Mouse (Mus musculus): ENCODE data around the gene Cnot10.

The Cnot10 gene

DNA sequence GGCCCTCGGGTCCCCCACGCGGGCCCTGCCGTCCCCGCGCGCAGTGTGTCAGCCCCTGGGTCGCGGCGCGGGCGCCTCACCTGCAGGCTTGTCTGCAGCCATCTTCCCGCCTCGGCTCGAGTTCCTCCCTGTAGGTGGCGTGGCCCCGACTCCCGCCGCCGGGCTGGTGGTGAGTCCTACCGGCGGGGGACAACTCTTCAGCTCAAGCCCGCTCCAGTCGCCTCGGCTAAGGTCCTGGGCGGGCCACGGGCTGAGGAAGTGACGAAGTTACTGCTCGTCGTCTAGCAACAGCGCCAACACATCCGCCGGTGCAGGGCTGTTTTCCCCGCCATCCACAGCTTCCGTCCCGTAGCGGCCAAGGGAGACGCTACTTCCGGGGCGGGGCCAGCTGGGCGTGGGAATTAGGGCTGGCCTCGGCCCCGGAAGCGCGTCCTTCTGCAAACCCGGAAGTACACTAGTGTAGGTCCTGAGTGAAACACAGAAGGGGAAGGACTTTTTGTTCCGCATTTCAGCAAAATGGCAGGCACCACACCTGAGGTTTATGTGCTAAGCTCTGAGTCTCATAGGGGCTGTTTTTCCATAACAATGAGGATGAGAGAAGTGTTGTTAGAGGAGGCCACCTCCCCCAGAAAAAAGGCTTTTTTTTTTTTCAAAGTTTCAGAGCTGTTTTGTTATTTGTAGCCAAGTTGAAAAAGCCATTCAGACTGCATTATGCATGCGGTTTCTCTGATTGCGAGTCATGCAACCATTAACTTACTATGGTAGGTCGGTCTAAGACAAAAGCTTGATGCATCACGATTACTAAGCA is at the start of gene Cnot10:
Gene Cnot10 (minus strand): TSS at position 346 of the 808 bp plus-strand sequence.
- DNase-seq = peak; percentile 97 to 98

DNA sequence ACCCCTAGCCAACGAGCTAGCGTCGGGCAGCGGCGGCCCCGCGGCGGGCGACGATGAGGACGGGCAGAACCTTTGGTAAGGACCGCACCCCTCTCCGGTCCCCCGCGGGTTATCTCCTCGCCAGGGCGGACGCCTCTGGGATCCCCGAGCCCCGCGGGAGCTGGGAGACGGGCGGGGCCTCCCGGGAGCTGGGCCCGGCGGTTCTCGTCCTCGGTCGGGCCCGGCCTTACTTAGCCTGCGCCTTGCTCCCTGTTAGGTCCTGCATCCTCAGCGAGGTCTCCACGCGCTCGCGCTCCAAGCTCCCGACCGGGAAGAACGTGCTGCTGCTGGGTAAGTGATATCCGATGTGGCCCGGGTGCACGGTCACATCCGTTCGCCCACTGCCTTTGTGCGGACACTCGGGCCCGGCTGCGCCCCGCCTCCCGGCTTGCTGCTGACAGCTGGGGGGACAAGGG is 49.0 kb upstream of the Cnot10 start:
- DNase-seq = no peak

DNA sequence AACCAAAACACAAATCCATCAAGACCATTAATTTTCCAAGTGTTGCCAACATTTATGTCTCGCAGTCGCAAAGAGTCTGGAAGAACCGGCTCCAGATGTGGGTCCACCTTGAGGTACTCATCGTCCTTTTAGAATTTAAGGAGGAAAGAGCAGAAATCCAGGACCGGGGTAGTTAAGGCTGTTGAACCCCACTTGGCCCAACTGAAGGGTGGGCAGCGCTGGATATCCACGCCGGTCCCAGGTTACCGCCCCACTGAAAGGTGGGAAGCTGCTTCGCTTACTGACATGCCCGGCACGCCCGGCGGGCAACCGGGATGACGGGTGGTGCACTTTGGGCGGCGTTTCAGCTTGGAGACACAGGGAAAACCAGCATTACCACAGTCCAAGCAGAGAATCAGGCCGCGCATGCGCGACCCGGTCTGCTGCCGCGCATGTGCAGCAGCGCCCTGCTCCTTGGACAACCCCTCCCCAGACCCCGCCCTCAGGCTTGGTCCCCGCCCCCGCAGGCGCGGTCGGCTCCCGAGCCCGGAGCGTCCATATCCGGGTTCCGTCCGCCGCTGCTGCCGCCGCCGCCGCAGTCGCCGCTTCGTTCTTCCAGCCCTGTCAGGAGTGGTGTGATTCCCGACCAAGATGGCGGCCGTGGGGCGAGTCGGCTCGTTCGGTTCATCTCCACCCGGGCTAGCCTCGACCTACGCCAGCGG is 48.4 kb upstream of the Cnot10 start, which contains the start of gene Dync1li1:
Gene Dync1li1 (plus strand): TSS at position 539 of the 701 bp plus-strand sequence.
- peak; percentile 99 for DNase-seq

DNA sequence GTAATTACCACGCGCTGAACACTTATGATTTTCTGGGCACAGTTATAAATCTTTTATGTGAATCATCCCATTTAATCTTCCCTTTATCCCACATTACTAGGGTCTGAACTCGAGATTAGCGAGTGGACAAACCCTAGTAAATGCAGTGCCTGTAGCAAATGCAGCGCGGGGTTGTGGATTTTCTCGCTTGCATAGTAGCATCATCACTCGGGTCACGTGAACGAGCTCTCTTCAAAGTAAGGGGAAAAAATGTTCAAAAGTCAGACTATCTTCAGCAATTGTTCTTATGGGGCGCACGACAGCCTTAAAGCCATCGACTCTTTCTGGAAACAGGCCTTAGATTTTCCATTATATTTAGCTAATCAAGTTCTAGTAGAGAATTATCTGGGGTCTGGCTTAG is 47.7 kb upstream of the Cnot10 start:
- no peak for DNase-seq

DNA sequence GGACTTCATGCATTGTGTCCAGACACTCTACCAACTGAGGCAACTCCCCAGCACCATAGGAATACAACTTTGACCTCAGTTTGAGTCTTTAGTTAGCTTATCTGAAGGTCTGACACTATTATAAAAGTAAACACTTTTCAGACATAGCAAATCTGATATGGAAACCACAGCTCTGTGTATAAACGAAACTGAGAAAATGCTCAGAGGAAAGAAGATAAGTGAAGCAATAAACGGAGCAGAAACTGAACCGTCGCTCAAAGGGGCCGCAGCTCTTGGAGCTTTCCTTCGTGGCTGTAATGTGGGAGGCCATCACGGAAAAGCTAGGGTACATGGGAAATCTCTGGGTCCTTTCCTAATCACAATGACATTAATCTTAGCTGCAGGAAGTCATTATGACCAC is 46.3 kb upstream of the Cnot10 start:
- no peak for DNase-seq

DNA sequence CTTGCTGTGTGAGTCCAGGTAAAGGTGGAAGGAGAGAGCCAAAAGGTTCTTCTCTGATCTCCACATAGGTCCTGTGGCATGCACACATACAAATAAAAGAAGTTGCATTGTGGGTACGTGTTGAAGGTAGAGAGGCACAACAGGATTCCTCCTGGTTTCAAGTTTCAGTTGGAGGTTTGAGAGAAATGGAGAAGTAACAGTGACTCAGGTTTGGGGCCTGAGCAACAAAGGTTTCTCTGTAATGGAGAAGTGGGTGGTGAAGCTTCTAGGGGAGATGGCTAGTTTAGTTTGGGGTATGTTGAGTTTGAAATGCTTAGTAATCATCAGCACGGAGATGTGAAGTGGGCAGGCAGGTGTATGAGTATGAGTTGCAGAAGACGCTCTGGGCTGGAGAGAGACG is 42.2 kb upstream of the Cnot10 start:
- DNase-seq = no peak

DNA sequence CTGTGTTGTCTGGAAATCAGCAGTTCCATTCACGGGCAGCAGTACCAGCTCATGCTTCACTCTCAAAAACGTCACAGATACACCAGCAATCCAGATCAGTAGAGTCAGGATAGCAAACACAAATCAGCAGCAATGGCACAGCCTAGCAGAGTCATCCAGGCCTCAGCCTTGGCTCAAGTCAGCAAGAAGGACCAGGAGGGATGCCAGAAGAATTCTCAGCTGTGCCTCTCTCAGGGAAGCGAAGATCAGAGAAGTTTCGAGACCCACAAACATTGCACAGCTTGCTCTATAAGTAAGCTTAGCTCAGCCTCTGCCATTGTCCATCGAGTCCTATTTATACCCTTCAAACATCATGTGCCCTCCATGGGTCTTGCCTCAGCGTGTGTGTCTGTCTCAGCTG is 40.5 kb upstream of the Cnot10 start:
- peak; percentile 22 to 51 for DNase-seq

DNA sequence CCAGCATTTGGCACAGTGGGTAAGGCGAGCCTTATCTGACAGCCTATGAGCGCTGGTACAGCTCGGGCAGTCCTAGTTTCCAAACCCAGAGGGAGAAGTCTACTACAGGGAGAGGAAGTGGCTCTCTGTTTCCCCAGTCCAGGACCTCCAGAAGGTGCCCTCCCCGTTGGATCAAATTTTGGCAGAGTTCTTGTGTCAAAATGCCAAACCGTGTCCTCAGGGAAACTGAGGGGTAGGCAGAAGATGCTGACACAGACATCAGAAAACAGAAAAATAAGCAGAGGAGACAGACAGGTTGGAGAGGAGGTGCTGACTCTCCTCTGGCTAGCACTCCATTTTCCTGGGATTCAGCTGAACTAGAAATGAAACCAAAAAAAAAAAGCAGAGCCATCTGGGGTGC is 40.0 kb upstream of the Cnot10 start:
- peak; percentile 63 to 69 for DNase-seq

DNA sequence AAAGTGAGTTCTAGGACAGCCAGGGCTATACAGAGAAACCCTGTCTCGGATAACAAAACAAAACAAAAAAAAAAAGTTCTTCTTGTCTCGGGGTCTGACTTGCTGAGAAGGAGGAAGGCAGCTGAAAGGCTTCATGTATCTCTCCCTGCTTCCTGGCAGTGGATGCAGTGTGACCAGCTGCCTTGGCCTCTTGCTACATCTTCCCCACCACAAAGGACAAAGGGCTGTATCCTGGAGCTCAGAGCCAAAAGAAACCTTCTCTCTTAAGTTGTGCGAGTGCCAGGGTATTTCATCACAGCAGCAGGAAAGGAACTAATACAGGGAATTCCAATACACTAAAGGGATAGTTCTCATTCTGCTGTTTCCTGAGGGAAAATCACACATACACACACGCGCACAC is 38.6 kb upstream of the Cnot10 start:
- no peak for DNase-seq

DNA sequence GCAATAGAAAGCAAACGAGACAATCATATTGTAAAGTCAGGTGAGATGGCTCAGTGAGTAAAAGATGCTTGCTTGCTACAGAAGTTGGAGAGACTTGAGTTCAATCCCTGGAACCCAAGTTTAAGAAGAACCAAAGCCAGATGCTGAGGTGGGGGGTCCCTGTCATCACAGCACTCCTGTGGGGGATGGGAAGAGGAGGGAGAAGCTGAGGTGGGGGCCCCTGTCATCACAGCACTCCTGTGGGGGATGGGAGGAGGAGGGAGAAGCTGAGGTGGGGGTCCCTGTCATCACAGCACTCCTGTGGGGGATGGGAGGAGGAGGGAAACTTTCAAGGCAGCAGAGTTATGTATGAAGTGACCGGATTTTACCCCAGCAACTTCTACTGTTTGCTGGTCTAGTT is 33.6 kb upstream of the Cnot10 start:
- DNase-seq = no peak

DNA sequence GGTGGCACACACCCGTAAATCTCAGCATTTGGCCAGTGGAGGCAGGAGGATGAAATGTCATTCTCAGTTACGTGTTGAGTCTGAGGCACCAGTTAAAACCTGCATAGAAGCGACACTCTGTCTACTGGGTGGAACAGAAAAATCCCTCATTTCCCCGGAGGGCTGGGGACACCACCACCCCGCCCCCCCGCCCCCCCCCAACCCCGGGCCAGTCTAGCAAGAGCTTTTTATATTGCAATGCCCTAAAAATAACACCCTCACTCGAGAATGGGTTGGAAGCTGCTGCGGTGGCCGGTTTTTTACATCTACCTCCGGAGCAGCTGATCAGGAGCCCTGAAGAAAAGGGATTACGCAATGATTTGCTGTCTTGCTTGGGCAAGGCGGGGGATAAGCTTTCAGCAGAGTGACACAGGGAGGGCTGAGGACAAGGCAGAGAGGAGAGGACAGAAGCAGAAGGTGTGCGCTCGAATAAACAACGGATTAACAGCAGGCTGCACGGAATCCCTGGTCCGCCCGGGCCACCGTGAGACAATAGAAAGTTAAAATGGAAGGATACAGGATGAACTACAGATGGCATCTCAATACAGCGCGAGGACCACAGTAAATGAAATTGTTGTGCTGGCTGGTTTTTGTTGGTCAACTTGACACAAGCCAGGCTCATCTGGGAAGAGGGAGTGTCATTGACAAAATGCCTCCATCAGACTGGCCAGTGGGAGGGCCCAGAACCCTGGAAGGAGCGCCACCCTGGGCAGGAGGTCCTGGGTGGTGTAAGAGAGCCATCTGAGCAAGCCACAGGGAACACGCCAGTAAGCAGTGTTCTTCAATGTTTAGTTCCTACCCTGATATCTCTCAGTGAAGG is 32.9 kb upstream of the Cnot10 start:
- peak; percentile 58 to 68 for DNase-seq

DNA sequence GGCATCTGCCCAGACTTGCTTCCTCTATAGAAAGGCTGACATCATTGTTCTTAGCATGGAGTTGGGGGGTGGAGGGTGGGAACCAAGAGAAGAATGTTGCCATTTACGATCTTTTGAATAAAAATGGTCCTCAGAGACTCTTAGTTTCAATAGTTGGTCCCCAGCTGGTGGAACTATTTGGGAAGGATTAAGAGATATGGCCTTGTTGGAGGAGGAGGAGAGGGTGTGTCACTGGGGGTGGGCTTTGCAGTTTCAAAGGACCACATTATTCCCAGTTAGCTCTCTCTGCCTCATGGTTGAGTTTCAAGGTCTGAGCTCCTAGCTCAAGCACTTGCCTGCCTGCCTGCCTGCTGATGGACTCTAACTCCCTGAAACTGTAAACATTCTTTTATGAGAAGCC is 32.0 kb upstream of the Cnot10 start:
- no peak for DNase-seq

DNA sequence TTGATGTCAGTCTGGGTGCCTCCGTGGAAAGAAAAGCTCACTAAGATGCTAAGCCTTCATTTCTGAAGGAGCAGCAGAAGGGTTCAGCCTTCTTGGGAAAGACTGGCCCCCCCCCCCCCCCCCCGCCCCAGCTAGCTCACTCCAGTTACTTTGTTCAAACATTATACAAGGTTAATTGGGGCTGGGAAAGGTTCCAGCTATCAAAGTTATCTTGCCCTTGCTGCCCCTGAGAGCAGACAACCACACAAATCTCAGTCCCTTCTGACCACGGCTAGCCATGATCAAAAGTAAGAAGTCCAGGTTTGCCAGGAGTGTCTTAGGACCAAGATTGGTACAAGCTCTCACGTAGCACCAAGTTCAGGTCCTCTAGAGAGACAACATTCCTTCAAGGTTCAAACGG is 29.0 kb upstream of the Cnot10 start:
- DNase-seq = no peak

DNA sequence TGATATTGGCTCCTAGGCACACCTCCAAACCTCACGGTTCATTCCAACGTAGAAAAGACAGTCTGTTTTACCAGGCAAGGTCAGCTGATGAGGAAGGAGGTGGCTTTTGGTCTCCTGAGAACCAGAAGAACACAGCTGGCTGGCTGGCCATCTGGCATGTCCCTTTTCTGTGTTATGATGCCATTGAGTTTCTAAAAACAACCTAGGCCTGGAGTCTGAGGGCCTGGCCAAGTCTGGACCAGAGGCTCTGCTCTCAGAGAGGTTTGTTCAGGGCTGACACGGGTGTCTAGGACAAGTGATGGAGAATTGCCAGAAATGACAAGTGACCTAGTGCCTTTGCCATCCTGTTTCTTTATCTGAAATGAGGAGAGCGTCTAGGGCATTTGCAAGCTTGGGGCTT is 28.1 kb upstream of the Cnot10 start:
- no peak for DNase-seq

DNA sequence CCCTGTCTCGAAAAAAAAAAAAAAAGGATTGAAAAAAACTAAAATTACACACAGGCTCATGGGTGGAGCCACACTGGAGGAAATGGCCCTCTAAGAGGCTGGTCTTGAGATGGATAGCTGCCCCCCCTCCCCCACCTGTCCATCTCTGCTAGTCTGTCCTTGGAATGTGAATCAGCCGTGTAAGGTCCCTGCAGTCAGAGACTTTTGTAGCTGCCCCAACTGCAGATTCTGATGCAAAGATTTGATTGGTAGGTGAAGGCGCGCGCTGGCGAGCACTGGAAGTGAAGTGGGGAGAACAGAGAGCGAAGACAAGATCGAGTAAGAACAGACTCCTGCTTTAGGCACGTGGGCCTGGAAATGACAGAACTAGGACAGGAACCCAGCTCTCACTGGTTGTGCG is 26.9 kb upstream of the Cnot10 start:
- DNase-seq = no peak

DNA sequence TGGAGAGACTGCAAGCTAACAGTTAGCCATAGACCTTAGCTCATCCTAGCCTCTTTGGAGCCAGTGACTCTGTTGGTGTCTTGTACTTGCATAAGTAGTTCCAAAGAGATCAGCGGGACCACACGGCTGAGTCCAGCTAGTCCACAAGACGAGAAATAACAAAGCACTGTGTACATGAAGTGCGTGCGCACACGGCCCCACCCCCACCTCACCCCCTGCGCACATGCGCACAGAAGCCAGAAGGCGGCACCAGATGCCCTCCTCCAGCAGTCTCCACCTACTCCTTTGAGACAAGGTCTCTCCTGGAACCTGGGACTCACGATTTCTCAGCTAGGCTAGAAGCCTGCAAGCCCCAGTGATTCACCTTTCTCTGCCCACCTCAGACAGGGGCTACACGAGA is 23.8 kb upstream of the Cnot10 start:
- DNase-seq = no peak

DNA sequence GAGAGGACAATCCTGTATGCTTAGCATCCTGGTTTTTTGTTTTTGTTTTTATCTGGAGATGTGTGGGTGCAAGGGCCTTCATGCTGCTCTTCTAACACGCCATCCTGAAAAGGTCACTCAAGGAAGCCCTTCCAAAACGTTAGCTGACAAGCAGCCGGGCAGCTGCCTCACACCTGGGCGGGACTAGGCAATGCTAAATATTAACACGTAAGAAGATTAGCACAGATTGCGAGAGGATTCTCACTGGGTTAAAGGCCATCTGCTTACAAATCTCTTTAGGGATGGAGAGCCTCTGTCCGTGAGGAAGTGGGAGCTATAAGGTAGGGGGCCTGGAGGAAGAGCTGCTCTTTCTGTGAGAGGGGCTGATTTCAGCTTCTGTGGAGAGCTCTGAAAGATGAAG is 22.0 kb upstream of the Cnot10 start:
- no peak for DNase-seq

DNA sequence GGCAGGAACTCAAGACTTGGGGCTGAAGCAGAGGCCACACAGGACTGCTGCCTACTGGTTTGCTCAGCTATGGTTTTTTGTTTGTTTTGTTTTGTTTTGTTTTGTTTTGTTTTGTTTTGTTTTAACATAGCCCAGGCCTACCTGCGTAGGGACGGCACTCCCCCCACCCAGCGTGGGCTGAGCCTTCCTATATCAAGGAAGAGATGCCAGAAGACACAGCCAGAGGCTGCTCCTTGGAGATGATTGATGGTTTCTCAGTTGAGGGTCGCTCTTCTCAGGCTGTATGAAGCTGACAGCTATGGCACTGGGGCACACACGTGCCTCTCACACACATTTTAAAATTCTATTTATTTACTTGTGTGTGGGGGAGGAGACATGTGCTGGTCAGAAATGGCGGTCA is 21.0 kb upstream of the Cnot10 start:
- DNase-seq = no peak

DNA sequence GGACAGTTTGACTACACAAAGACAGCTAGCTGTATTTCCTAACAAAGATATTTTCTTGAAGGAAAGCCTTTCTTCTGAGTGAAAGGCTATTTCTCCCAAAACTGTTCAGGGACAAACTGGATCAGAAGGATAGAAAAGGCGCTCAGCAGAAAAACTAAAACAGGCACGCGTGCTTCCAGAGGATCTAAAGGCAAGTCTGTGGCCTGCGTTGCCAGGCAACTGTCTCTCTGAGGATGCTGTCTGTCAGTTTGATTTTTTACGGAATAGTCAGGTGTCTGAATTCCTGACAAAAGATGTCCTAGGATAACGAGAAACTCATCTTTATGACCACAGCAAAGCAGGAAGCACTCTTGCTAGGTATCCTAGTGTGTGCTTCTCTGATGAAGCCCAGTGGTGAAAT is 20.5 kb upstream of the Cnot10 start:
- no peak for DNase-seq

DNA sequence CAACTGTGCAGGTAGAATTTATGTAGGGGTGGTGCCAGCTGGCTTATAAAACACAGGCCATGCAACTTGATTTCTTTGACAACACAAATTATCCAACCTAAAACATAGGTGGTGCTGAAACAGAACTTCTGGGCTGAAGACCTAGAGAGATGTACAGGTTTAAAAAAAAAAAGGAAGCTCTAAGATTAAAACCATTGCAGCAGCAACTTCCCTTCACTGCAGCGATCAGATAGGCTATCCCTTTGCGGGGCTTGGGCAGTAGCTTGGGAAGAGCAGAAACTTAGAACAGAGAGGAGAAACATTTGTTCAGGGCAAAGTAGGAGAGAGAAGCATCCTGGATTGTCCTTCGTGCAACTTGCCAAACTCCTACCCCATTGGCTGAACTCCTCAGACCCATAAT is 16.7 kb upstream of the Cnot10 start:
- DNase-seq = no peak

DNA sequence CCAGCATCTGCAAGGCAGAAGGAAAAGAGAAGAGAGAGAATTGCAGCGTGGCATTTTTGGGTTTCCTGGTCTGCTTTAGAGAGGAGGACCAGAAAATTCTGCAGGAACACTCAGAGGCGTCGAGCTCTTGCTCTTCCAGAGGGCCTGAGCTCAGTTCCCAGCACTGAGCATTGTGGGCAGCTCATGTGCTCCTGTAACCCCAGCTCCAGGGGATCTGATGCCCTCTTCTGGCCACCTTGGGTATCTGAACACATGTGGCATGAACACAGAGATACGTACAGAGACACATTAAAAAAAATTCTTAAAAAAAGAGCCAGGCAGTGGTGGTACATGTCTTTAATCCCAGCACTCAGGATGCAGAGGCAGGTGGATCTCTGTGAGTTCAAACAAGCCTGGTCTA is 15.4 kb upstream of the Cnot10 start:
- no peak for DNase-seq

DNA sequence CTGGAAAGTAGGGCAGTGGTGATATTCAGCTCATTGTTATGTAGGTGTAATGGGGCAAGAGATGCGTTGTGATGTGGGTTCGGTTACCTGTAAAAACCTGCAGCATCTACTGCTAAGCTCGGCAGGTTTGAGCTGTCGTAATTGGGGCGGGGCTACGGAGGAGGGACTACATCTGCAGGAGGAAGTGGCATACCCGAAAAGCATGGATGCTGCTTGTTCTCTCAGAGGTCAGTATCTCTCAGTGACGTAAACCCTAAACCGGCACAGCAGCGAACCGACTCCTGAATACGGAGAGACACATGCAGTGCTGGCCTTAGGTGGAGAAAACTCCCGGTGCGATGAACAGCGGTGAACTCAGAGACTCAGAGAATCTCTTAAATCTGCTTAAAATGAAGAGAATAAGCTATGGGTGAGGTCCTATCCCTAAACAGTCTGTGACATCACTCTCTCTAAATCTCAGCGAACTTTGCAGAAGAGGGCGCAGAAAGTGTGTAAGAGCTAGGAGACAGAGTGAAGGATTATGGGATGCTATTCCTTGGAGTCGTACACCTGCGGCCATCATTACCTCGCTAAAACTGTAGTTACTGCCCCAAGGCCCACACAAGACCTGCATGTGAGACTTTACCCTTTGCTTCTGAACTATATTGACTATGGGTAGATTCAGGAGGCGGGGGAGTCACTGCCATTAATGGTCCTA is 11.1 kb upstream of the Cnot10 start:
- DNase-seq = no peak

DNA sequence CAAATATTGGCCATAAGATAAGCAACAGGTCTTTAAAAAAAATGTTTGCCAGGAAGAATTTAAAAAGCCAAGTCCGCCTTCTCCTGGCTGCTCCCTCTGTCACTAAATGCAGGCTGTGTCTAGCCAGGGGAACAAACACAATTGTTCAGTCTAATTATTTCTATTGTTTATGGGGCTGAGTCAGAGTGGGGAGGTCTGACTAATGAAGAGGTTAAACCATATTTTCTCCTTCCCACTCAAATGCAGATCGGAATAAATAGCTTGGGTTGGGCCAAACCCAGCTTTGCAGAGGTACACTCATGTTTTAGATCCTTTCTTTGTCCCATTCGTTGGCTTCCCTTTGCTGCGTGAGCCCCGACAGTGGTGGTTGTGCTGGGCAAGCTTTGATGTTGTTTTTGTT is 9.4 kb upstream of the Cnot10 start:
- no peak for DNase-seq
